Mouse (Mus musculus) neural tube, embryonic 11.5 days (tissue): ENCODE results near the gene Fam120a. TPM values are rescaled to one million over a fixed set of nuclear protein-coding genes. Genes with fewer than 3 reads are reported as not detected.
A peak's percentile ranks its signal among the peaks of the same experiment; 100 is the strongest.

ENCODE experiments used
- ATAC-seq: fragments of 200-750 bp; cut with Nextera tagmentation; 2 replicates; pipeline ENCODE4 v1.8.0; 2017; ENCODE audit warnings: moderate number of reproducible peaks, mild to moderate bottlenecking, moderate TSS enrichment, moderate library complexity; ENCODE audit not compliant: insufficient read depth, low FRiP score, low TSS enrichment
- DNase-seq: peaks from one replicate; pipeline ENCODE4 v3.0.0-alpha.2; 2015; ENCODE audit warnings: low spot score
- H3K27ac ChIP-seq: fragments of 300-500 bp; sonication (generic); 2 replicates; pipeline ENCODE4 v1.5.1; 2014; ENCODE audit warnings: low read depth, mild to moderate bottlenecking, low read length
- H3K27me3 ChIP-seq: fragments of 300-500 bp; sonication (generic); 2 replicates; pipeline ENCODE4 v1.6.1; 2014; ENCODE audit warnings: mild to moderate bottlenecking, low read length, mixed read lengths; ENCODE audit not compliant: control insufficient read depth, insufficient read depth
- H3K36me3 ChIP-seq: fragments of 300-500 bp; sonication (generic); 2 replicates; pipeline ENCODE4 v1.6.1; 2014; ENCODE audit warnings: mild to moderate bottlenecking, low read length, moderate library complexity, mixed read lengths; ENCODE audit not compliant: control insufficient read depth, insufficient read depth
- H3K4me1 ChIP-seq: fragments of 300-500 bp; sonication (generic); 2 replicates; pipeline ENCODE4 v1.6.1; 2014; ENCODE audit warnings: low read length, mixed read lengths; ENCODE audit not compliant: control insufficient read depth, insufficient read depth
- H3K4me2 ChIP-seq: fragments of 300-500 bp; sonication (generic); 2 replicates; pipeline ENCODE4 v1.6.1; 2014; ENCODE audit warnings: low read depth, mild to moderate bottlenecking, moderate library complexity
- H3K4me3 ChIP-seq: fragments of 300-500 bp; sonication (generic); 2 replicates; pipeline ENCODE4 v1.5.1; 2014; ENCODE audit warnings: low read depth, low read length
- H3K9ac ChIP-seq: fragments of 300-500 bp; sonication (generic); 2 replicates; pipeline ENCODE4 v1.6.1; 2014; ENCODE audit warnings: mild to moderate bottlenecking, low read length
- H3K9me3 ChIP-seq: fragments of 300-500 bp; sonication (generic); 2 replicates; pipeline ENCODE4 v1.6.1; 2016; ENCODE audit warnings: low read length; ENCODE audit not compliant: control insufficient read depth
- WGBS: fragments of 180-500 bp; shearing (Covaris S2); extraction: QIAGEN DNeasy Blood & Tissue Kit; methylation state at CpG from one replicate; pipeline ENCODE4 v1.1.7; 2014; 5-methylcytosine and 5-hydroxymethylcytosine counted together
- polyA plus RNA-seq: library from polyadenylated mRNA; unstranded; fragments of >200 nt; fragmentation: Nextera tagmentation; extraction: Ambion mirVana; gene quantifications from 2 replicates; pipeline ENCODE4 v1.2.1, GENCODE M21; 2014

Fam120a gene
- polyA plus RNA-seq, 1 experiment from 2014 or later: 18.6 TPM

DNA sequence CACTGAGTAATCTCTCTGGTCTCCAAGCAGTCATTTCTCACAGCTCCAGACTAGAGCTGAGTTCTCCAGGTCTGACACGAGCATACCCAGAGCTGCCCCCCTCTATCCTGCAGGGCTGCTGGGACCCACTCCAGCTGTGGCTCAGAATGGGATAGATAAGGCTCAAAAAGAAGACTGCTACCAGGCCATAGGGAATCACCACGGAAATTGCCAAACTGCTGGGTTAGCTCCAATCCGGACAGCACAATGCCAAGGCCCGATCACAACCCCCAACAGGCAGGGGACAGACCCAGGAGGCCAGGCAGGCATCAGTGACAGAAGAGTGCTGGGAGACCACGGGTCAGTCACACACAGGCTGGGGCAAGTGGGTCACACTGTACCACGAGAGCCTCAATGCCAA, 109.8 kb downstream of the Fam120a start:
- ATAC-seq (no peak), DNase-seq (no peak)
- H3K27ac ChIP-seq: no peak overlapping the region
- H3K4me1 ChIP-seq: peaks cover 22% of the 10 kb centered on the region
- H3K27me3 ChIP-seq: no peaks in the 10 kb centered on the region
- H3K9me3 ChIP-seq: no peaks in the 10 kb centered on the region
- no peak overlapping the region for H3K4me2 ChIP-seq
- no peak overlapping the region for H3K9ac ChIP-seq
- H3K4me3 ChIP-seq: no peak overlapping the region
- H3K36me3 ChIP-seq: no peaks in the 10 kb centered on the region
- WGBS: 79% methylated on average over 6 of the region's 6 CpGs

DNA sequence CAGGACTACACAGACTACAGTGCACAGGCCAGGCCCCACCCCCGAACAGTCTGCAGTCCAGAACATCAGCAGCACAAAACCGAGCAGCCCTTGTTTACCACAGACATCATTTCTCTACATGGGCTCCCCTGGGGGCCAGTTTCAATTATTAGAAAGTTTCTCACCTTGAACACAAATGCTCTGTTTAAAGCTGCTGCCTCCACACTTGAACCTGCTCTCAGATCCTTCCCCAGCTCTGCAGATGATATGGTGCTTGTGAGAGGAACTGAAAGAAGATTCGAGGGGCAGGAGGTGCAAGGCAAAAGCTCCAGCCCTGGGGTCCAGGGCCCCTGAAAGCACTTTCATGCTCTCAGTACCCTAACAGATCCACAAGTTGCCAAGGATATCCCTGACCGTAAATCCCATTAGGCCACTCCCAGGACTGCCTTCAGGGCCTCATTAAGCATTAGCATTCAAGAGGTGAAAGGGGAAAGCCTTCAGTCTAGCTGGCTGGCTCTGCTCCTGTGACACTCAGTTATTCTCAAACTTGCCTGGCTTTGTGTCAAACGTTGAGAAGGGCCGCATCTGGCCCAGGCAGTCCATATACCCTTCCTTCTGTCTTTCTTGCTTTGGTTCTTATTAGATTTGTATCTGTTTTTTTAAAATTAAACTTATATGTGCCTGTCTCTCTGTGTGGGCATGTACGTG, 110.4 kb downstream of the Fam120a start:
- no peaks in the 10 kb centered on the region for H3K27me3 ChIP-seq
- no peak for DNase-seq
- 49% methylated on average over 7 of the region's 7 CpGs for WGBS
- H3K27ac ChIP-seq: no peak overlapping the region
- no peaks in the 10 kb centered on the region for H3K36me3 ChIP-seq
- no peak for ATAC-seq
- H3K9ac ChIP-seq: no peak overlapping the region
- H3K4me1 ChIP-seq: peaks cover 22% of the 10 kb centered on the region
- no peak overlapping the region for H3K4me3 ChIP-seq
- H3K4me2 ChIP-seq: no peak overlapping the region
- no peaks in the 10 kb centered on the region for H3K9me3 ChIP-seq

DNA sequence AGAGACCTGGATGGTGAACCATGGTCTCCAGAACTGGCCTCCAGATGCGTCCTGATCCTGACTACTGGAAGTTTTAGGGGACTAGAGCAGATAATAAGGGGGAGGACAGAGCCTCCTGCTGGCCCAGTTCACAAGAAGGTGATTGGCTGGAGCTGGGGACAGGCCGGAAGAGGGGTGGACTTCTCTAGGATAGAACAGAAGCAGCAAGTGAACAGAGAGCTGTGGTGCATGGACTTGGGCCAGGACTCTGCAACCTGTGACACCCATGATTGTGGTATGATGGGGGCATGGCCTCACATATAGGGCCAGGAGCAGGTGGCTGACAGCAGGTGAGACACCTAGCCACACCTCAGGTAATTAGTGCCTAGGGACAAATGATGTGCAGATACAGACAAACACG, 113.9 kb downstream of the Fam120a start:
- WGBS: 52% methylated on average over 3 of the region's 3 CpGs
- H3K27me3 ChIP-seq: no peaks in the 10 kb centered on the region
- H3K9me3 ChIP-seq: no peaks in the 10 kb centered on the region
- H3K27ac ChIP-seq: no peak overlapping the region
- no peak overlapping the region for H3K4me3 ChIP-seq
- H3K36me3 ChIP-seq: no peaks in the 10 kb centered on the region
- H3K4me1 ChIP-seq: peaks cover 20% of the 10 kb centered on the region
- no peak overlapping the region for H3K4me2 ChIP-seq
- DNase-seq: no peak
- no peak overlapping the region for H3K9ac ChIP-seq
- no peak for ATAC-seq

DNA sequence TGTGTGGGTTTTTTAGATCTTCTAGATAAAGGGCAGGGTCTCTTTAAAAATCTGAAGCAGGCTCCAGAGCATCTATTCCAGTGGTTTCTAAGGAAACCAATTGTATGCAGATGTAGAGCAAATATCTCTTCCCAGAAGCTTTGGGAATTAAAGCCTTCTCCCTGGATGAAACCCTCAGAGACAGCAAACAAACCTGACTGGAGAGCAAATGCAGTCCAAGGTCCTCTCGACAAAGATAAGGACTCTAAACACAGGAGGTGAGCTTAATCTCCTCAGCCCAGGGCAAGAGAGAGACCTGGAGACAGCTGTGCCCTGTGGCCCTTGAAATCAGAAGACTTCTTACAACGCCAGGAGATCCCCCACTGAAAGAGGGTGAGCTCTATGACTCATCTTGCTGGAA, 114.3 kb downstream of the Fam120a start:
- H3K36me3 ChIP-seq: no peaks in the 10 kb centered on the region
- WGBS: 50% methylated on average over 2 of the region's 2 CpGs
- no peak overlapping the region for H3K9ac ChIP-seq
- peaks cover 16% of the 10 kb centered on the region; the same call in 1 of the 2 replicates for H3K4me1 ChIP-seq
- no peak overlapping the region for H3K4me2 ChIP-seq
- DNase-seq (no peak), ATAC-seq (no peak)
- H3K4me3 ChIP-seq: no peak overlapping the region
- H3K9me3 ChIP-seq: no peaks in the 10 kb centered on the region
- H3K27ac ChIP-seq: no peak overlapping the region
- no peaks in the 10 kb centered on the region for H3K27me3 ChIP-seq

DNA sequence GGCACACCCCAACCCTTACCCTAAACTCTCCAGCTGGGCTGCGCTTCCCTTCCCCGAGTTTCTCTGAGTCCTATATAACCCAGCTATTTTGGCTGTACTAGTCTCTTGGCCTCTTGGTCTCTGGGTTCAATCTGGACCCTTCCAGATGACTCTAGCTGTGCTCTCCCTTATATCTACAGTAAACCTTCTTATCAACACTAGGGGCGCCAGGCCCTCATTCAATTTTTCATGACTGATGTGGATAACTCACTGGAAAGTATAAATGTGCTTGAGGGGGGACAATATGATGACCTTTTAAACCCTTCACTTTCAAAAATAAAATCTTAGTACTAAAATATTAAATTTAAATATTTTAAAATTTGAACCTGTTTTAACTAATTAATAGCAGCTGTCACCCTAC, 115.0 kb downstream of the Fam120a start:
- ATAC-seq: no peak
- Histone ChIP-seq H3K36me3 (no peaks in the 10 kb centered on the region), H3K9me3 (no peaks in the 10 kb centered on the region), H3K27me3 (no peaks in the 10 kb centered on the region), H3K4me1 (peaks cover 10% of the 10 kb centered on the region; the same call in 1 of the 2 replicates), H3K4me3 (no peak overlapping the region), H3K9ac (no peak overlapping the region), H3K4me2 (no peak overlapping the region), H3K27ac (no peak overlapping the region)
- WGBS: 73% methylated on average over 3 of the region's 3 CpGs
- no peak for DNase-seq

DNA sequence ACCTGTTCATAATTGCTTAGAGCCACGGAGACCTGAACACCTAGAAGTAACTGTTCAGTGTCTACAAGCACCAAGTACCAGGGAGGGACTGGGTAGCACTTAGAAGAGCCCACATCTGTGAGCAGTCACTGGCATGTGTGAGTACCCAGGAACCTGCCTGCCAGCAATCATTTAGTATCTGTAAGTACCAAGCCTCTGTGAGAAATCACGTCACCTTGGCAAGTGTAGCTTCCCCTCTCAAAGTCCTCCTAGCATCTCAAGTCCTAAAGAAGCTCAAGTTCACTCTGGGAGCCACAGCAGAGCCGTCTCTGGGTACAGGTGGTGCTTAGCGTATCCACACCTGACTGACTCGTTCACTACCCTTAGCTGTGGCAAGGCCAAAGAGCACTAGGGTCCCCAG, 116.1 kb downstream of the Fam120a start:
- 93% methylated on average over 5 of the region's 5 CpGs for WGBS
- Histone ChIP-seq H3K4me2 (no peak overlapping the region), H3K36me3 (no peaks in the 10 kb centered on the region), H3K9ac (no peak overlapping the region), H3K9me3 (no peaks in the 10 kb centered on the region), H3K27ac (no peak overlapping the region), H3K4me3 (no peak overlapping the region), H3K4me1 (peaks cover 2% of the 10 kb centered on the region; the same call in 1 of the 2 replicates), H3K27me3 (no peaks in the 10 kb centered on the region)
- ATAC-seq (no peak), DNase-seq (no peak)

DNA sequence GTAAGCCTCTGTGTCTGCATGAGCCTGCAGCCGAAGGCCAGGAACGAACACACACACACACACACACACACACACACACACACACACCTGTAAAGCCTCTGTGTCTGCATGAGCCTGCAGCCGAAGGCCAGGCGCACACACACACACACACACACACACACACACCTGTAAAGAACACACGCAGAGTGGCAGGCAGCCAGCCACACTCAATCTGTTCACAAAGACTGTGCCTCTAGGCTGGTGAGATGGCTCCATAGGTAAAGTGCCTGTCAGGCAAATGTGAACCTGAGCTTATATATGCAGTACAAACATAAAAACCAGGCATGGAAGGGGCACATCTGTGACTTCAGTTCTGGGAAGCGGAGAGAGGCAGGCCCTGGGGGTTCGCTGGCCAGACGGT, 117.0 kb downstream of the Fam120a start:
- no peak for ATAC-seq
- DNase-seq: no peak
- peaks cover 2% of the 10 kb centered on the region; the same call in 1 of the 2 replicates for H3K4me1 ChIP-seq
- H3K27ac ChIP-seq: no peak overlapping the region
- no peak overlapping the region for H3K4me3 ChIP-seq
- no peaks in the 10 kb centered on the region for H3K27me3 ChIP-seq
- H3K4me2 ChIP-seq: no peak overlapping the region
- H3K9me3 ChIP-seq: no peaks in the 10 kb centered on the region
- no peak overlapping the region for H3K9ac ChIP-seq
- 90% methylated on average over 8 of the region's 8 CpGs for WGBS
- no peaks in the 10 kb centered on the region for H3K36me3 ChIP-seq

DNA sequence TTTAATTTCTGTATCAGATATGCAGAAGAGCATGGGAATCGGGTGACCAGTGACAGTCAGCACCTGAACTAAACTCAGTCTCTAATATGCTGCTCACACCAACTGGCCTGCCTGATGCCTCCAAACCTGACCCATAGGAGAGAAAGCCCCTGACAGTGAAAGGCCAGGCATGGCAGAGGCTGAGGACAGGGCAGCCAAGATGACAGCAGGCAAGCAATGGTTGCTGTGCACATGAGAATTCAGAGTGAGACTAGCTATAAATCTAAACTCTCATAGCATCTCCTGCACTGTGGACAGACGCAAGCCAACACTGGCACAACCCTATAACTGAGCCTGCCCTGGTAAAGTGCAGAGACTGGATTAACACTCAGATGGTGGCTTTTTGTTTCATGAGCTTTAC, 117.5 kb downstream of the Fam120a start:
- Histone ChIP-seq H3K4me3 (no peak overlapping the region), H3K36me3 (no peaks in the 10 kb centered on the region), H3K4me2 (no peak overlapping the region), H3K9ac (no peak overlapping the region), H3K4me1 (peaks cover 2% of the 10 kb centered on the region; the same call in 1 of the 2 replicates), H3K27me3 (no peaks in the 10 kb centered on the region), H3K9me3 (no peaks in the 10 kb centered on the region), H3K27ac (no peak overlapping the region)
- no peak for ATAC-seq
- DNase-seq: no peak
- WGBS: 85% methylated on average over 2 of the region's 2 CpGs

DNA sequence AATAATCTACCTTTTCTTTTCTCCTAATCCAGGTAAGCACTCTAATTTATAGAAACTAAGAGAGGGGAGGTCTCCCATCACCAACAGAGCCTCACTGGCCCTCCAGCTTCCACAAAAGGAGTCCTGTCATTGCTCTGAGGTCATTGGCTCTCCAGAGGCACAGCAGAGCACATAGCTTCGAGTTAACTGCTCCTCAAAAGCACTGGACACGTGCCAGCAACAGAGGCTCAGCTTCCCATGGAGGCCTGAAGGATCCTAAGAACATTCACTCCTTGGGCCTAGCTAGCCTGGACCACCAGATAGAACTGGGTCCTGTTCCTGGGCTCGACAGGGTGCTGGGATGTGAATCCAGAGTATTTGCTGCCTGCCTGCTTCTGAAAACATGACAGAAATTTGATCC, 118.7 kb downstream of the Fam120a start:
- 36% methylated on average over 3 of the region's 3 CpGs for WGBS
- Histone ChIP-seq H3K27me3 (no peaks in the 10 kb centered on the region), H3K9ac (no peak overlapping the region), H3K9me3 (no peaks in the 10 kb centered on the region), H3K4me2 (no peak overlapping the region), H3K36me3 (no peaks in the 10 kb centered on the region), H3K27ac (no peak overlapping the region), H3K4me1 (peaks cover 2% of the 10 kb centered on the region; the same call in 1 of the 2 replicates), H3K4me3 (no peak overlapping the region)
- ATAC-seq (no peak), DNase-seq (peak; percentile 19)
